Mouse (Mus musculus) testis, adult 2 months (tissue): ENCODE data around the gene Map3k7. TPM values are rescaled to one million over a fixed set of nuclear protein-coding genes. Genes with fewer than 3 reads are reported as not detected.

ENCODE experiments used
- H3K27ac ChIP-seq: fragments of 200-500 bp; 2 replicates; pipeline ENCODE4 v1.5.1; 2012; ENCODE audit warnings: low read depth, low read length; ENCODE audit not compliant: control insufficient read depth, insufficient read depth
- H3K27me3 ChIP-seq: fragments of 200-500 bp; 2 replicates; pipeline ENCODE4 v1.6.1; 2012; ENCODE audit warnings: mild to moderate bottlenecking, low read length, moderate library complexity; ENCODE audit not compliant: control insufficient read depth, insufficient read depth
- H3K36me3 ChIP-seq: fragments of 200-500 bp; 2 replicates; pipeline ENCODE4 v1.6.1; 2012; ENCODE audit warnings: mild to moderate bottlenecking, low read length; ENCODE audit not compliant: control insufficient read depth, insufficient read depth
- H3K4me1 ChIP-seq: fragments of 200-500 bp; 2 replicates; pipeline ENCODE4 v1.6.1; 2012; ENCODE audit warnings: low read length; ENCODE audit not compliant: control insufficient read depth, insufficient read depth
- H3K4me3 ChIP-seq: fragments of 200-500 bp; 2 replicates; pipeline ENCODE4 v1.5.1; 2012; ENCODE audit warnings: low read depth, mild to moderate bottlenecking, low read length, moderate library complexity, mixed read lengths; ENCODE audit not compliant: control insufficient read depth
- CTCF ChIP-seq: fragments of 200-500 bp; IDR thresholded peaks from 2 replicates; pipeline ENCODE4 v1.5.1; 2012; ENCODE audit warnings: low read depth, mild to moderate bottlenecking, inconsistent platforms, low read length, moderate library complexity; ENCODE audit not compliant: control insufficient read depth, insufficient read depth, insufficient replicate concordance
- POLR2A ChIP-seq: fragments of 200-500 bp; IDR thresholded peaks from 2 replicates; pipeline ENCODE4 v1.6.1; 2012; ENCODE audit warnings: low read depth, mild to moderate bottlenecking, inconsistent platforms, low read length, moderate library complexity; ENCODE audit not compliant: control insufficient read depth
- polyA plus RNA-seq: library from polyadenylated mRNA; depleted of rRNA; stranded (reverse); fragments of >200 nt; gene quantifications from 2 replicates; pipeline ENCODE4 v1.2.3, GENCODE M21; 2012

The Map3k7 gene
- polyA plus RNA-seq, 1 experiment = 29.6 TPM

DNA sequence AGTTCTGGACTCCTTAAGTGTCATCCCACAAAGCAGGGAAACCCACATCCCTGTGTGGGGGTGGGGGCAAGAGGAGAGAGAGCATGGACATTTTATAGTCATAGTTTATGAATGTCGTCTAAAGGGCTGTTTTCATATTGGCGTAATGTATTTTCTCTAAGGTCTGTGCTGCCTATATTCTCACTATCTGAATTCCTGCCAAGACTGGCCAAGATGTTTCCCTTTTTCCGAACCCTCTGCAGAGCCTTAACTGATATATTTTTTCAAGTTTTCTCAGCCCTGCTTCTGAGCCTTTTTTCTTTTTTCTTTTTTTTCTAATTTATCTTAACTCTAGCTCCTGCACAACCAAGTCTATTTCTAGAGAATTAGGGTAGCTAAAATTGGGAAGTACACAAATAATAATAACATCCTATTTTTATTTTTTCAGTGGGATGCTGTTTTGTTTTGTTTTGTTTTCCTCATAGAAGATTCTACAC lies 28.0 kb upstream of the Map3k7 start:
- Histone ChIP-seq H3K4me1 (peaks cover 8% of the 10 kb centered on the region), H3K4me3 (no peak overlapping the region), H3K27me3 (no peaks in the 10 kb centered on the region), H3K27ac (no peak overlapping the region), H3K36me3 (no peaks in the 10 kb centered on the region)
- TF ChIP-seq POLR2A (no peak), CTCF (no peak)

DNA sequence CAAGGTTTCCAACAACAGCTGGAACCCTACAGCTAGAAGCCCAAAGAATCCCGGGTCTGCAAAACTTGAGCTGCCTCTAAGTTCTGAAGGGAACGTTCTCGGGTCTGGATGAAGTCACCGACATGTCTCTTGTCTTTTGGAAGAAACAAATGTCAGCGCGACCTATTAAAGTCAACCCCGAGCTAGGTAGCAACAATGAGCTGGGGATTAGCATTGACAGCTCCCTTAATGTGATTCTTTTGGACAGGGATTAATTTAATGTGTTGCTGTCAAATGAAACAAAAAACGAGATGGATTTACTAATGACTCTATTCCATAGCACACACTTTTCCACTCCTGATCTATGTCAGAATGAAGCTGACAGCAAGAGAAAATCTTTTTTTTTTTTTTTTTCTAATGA lies 27.5 kb upstream of the Map3k7 start:
- Histone ChIP-seq H3K27ac (no peak overlapping the region), H3K36me3 (no peaks in the 10 kb centered on the region), H3K4me1 (peaks cover 8% of the 10 kb centered on the region), H3K4me3 (no peak overlapping the region), H3K27me3 (no peaks in the 10 kb centered on the region)
- TF ChIP-seq CTCF (no peak), POLR2A (no peak)

DNA sequence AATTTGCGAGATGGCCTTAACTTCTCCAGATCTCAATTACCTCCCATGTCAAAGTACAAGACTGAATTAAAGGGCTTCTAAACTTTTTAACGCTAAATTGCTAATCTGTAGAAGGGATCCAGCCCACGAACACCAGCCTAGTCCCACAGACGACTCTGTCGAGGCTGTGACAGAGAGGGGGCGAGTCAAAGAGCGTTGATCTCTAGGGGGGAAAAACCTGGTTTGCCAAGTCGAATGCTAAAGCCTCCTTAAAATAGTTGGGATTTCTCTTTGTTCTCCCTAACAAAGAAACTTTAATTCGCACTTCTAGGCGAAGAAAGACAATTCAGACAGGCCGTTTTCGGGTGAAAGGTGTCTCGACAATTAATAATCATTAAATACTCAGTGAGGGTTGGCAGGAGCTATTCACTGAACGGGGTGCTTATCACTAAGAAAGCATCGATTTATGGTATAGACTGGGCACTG lies 27.0 kb upstream of the Map3k7 start:
- no peak overlapping the region for H3K27ac ChIP-seq
- peaks cover 8% of the 10 kb centered on the region for H3K4me1 ChIP-seq
- no peaks in the 10 kb centered on the region for H3K27me3 ChIP-seq
- no peaks in the 10 kb centered on the region for H3K36me3 ChIP-seq
- H3K4me3 ChIP-seq = peak overlapping the region; percentile 57; the same call in 1 of the 2 replicates
- TF ChIP-seq POLR2A (no peak), CTCF (no peak)

DNA sequence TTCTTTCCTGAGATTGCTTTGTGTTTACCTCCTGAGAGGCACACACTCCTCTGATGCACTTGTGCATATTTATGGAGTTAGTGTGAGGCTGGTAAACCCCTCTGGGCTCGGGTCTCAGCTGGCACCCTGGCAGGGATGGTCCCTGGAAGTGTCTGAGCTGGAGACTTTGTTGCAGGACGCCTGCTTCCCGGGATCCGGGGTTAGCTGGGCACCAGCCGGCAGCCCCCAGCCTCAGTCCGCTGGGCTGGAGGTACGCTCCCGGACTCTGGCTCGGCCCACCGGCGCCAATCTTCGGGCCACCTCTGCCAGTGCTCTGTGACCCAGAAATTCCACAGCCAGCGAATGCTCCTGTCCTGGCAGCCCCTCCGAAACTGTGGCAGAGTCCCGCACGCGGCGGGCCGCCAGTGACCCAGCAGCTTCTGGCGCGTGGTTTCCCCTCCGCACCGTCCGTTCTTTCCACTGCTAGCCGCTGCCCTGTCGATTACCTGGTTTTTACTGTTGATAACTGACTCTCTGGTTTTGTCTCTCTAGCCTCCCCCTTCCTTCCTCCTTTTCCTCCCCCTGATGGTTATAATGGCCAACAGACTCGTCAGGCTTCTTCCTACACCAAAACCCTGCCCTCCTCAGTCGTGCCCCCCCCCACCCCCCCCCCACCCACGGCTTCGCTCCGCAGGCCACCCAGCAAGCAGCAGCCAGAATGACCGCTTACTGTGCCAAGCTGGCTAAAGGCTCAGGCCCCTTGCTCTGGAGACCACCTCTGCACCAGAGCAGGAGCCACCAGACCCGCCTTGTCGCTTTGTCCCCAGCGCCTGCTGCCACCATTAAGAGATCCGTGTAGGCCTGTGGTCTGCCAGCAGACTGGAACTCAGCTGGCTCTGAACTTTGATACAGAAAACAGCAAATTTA lies 26.3 kb upstream of the Map3k7 start:
- Histone ChIP-seq H3K27me3 (no peaks in the 10 kb centered on the region), H3K4me3 (peak overlapping the region; percentile 65), H3K36me3 (no peaks in the 10 kb centered on the region), H3K4me1 (peaks cover 8% of the 10 kb centered on the region), H3K27ac (no peak overlapping the region)
- TF ChIP-seq CTCF (no peak), POLR2A (no peak)

DNA sequence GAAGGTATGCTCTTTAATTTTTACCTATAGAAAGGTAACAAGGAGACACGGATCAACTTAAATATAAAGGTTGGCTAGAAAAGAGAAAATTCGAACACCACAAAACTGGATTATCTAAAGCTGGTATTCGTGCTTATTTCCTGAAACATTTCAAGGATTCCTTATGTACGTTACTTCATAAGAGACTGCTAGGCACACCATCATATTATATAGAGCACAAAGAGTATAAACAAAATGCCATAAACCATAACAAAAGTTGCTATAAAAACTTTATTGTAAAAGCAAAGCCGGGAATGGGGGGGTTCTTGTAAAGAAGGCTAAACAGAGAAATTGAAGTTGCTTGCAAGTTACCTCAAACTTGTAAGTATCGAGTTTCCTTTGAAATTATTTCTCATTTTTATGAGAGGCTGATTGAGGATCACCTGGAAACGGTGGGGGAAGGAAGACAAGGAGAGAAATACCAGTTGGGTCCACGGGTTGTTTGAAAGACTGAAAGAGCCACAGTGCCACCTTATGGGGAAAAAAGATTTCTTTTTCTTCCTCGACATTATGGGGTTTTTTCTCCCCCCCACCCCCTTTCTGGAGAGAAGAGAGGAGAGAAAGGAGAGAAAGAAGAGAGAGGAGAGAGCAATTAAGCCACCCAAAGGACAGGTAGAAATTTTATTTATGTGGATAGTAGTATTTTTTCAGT lies 25.3 kb upstream of the Map3k7 start:
- TF ChIP-seq CTCF (no peak), POLR2A (no peak)
- no peaks in the 10 kb centered on the region for H3K27me3 ChIP-seq
- peaks cover 8% of the 10 kb centered on the region for H3K4me1 ChIP-seq
- no peaks in the 10 kb centered on the region for H3K36me3 ChIP-seq
- no peak overlapping the region for H3K4me3 ChIP-seq
- H3K27ac ChIP-seq = no peak overlapping the region

DNA sequence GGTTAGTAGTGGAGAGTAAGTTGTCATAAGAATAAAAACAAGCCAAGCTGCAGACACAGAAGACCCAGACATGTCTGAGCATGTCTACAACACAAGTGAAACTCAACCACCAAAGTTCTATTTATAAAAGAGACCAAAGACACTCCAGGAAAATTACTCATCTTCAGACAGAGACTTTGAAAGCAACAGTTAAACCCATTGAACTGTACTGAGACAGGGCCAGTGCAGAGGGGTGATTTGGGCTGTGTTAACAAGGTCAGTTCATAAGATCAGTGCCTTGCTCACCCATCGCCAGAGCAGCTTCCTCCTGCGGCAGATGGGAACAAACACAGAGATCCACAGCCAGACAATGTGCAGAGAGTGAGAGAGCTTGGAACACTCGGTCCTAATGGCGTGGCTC lies 22.3 kb upstream of the Map3k7 start:
- H3K27me3 ChIP-seq = no peaks in the 10 kb centered on the region
- TF ChIP-seq POLR2A = no peak
- no peak overlapping the region for H3K4me3 ChIP-seq

DNA sequence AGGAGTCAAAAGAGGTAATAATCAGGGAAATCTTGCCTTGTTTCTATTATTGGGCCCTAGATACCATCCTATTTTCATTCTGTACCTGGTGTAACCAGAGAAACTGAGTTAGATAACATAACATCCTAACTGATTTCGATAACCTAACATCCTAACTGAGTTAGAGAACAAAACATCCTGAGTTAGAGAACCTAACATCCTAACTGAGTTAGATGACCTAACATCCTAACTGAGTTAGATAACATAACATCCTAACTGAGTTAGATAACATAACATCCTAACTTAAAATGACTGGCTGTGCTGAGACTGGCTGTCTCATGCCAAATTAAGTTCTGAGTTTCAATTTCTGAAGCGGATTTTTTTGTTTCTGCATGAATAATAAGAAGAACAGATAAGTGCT lies 20.9 kb upstream of the Map3k7 start:
- Histone ChIP-seq H3K4me1 (peaks cover under 1% of the 10 kb centered on the region; the same call in 1 of the 2 replicates), H3K4me3 (no peak overlapping the region), H3K27ac (no peak overlapping the region), H3K36me3 (no peaks in the 10 kb centered on the region), H3K27me3 (no peaks in the 10 kb centered on the region)
- TF ChIP-seq POLR2A (no peak), CTCF (no peak)

More for the DNA sequence above, 22.3 kb upstream of the Map3k7 start:
- H3K27ac ChIP-seq = no peak overlapping the region
- no peaks in the 10 kb centered on the region for H3K36me3 ChIP-seq
- H3K4me1 ChIP-seq = peaks cover 8% of the 10 kb centered on the region
